Mouse (Mus musculus) urinary bladder, postnatal 4 days (tissue): Measurements from ENCODE around the gene Dnlz.
"Not testable (repeated sequence)": the region's sequence is repeated elsewhere in the genome, so short reads cannot be mapped to it uniquely, and the experiment has no call there.

Source experiments
- DNase-seq, 2 experiments: peaks; one replicate each; pipeline ENCODE4 v3.0.0; 2021 to 2022; ENCODE audit warnings: low spot score in 2 of 2

Dnlz gene

GRCm38 (mm10) chr2:26351358-26352290 lies at the start of gene Dnlz:
TSS of gene Dnlz (minus strand) at chr2:26352110.
- peak; percentile 90 to 93 for DNase-seq

DNA sequence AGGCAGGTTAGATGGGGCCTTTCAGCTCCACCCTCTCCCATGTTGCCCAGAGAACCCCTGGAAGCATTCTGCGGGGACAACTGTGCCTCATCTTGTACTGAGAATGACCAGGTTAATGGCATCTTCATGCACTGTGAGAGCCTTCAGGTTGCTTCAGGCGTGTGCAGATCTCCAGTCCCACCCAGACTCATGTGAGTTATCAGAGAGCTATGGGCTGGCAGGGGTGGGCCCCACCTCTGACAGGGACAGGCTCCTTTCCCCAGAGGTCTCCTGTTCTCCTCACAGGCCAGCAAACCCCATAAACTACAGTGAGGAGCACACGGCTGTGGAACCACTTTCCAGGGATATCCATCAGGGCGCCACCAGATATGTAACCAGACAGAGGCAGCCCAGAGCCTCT lies 49.1 kb upstream of the Dnlz start:
- no peak for DNase-seq

- no peak for DNase-seq
Measured at GRCm38 (mm10) chr2:26400296-26400695, 48.4 kb upstream of the Dnlz start.

GRCm38 (mm10) chr2:26399647-26400046 lies 47.7 kb upstream of the Dnlz start:
- DNase-seq = no peak

- DNase-seq = no peak
Measured at GRCm38 (mm10) chr2:26398978-26399377, 47.1 kb upstream of the Dnlz start.

- no peak for DNase-seq
Measured at GRCm38 (mm10) chr2:26391617-26392016, 39.7 kb upstream of the Dnlz start.

- no peak for DNase-seq
Measured at GRCm38 (mm10) chr2:26390954-26391353, 39.0 kb upstream of the Dnlz start.

- DNase-seq = peak; percentile 79 to 85
Measured at GRCm38 (mm10) chr2:26389154-26389690, 37.3 kb upstream of the Dnlz start, which contains the start of the genes Entr1 and Pmpca. TSS of gene Entr1 (minus strand) at chr2:26389316. TSS of gene Pmpca (plus strand) at chr2:26389339.

GRCm38 (mm10) chr2:26388682-26389153 lies 36.8 kb upstream of the Dnlz start:
- no peak for DNase-seq

DNA sequence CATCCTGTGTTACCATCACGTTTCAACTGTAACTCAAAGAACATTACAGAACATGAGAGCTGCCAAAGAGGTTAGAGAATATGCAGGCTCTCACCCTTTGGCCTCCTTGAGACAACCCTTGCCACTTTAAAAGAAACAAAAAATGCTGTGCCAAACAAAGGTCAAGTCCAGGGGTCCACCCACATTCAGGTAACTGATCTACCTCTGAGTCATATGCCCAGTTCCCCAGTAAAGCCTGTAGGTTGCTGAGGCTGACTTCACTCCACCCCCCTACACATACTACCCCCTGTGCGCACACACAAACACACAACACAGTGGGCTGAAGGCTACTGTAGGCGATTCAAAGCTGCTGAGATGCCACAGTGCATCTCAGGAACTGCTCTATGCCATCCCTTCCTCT lies 35.8 kb upstream of the Dnlz start:
- no peak for DNase-seq

DNA sequence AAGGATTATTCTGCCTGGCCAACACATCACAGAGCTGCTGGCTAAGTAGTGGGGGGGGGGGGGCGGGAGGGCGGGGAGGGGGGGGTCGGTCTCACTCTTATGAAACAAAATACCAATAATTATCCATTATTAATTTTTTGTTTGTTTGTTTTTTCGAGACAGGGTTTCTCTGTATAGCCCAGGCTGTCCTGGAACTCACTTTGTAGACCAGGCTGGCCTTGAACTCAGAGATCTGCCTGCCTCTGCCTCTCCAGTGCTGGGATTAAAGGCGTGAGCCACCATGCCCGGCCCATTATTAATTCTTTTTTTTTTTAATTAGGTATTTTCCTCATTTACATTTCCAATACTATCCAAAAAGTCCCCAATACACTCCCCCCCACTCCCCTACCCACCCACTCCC lies 29.0 kb upstream of the Dnlz start:
- not testable (repeated sequence) for DNase-seq

GRCm38 (mm10) chr2:26380131-26380771 lies 28.3 kb upstream of the Dnlz start, which contains the start of gene Snapc4:
TSS of gene Snapc4 (minus strand) at chr2:26380653.
- peak; percentile 77 to 82 for DNase-seq

- peak in 1 of 2 experiments; percentile 51 for DNase-seq
Measured at GRCm38 (mm10) chr2:26372396-26372795, 20.5 kb upstream of the Dnlz start.

DNA sequence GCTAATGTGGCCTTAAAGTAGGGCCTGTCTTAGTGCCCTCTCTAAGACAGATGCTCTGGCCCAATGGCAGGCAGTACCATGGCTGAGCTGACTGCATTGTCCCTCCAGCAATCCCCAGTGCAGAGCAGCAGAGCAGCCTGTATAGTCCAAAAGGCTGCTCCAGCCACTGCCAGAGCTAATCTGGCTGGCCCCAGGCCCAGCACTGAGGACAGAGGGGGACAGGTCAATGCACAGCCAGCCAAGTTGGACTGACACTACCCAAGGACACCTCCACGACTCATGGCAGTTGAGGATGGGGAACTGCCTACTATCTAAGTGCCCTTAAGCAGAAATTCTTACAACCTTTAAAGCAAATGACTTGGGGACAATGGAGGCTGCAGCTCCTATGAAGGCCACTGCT lies 16.7 kb upstream of the Dnlz start:
- no peak for DNase-seq

DNA sequence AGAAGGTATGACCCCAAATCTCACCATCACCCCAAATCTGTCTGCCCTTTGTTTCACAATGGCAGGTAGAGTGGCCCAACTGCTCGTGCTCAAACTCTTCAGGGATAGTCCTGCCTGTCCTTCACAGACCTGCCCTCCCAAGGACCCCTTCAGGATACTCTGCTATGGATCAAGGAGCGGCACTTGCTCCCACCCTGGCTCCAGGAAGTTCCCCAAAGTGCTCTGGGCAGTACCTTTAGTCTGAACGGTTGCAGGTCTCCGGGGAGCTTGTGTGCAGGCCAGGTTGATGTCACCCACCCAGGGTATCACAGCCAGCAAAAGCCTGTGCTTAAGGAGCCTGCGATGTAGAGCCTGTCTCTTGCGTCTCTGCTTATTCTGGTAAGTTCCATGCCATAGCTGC lies 16.0 kb upstream of the Dnlz start:
- DNase-seq = no peak

DNA sequence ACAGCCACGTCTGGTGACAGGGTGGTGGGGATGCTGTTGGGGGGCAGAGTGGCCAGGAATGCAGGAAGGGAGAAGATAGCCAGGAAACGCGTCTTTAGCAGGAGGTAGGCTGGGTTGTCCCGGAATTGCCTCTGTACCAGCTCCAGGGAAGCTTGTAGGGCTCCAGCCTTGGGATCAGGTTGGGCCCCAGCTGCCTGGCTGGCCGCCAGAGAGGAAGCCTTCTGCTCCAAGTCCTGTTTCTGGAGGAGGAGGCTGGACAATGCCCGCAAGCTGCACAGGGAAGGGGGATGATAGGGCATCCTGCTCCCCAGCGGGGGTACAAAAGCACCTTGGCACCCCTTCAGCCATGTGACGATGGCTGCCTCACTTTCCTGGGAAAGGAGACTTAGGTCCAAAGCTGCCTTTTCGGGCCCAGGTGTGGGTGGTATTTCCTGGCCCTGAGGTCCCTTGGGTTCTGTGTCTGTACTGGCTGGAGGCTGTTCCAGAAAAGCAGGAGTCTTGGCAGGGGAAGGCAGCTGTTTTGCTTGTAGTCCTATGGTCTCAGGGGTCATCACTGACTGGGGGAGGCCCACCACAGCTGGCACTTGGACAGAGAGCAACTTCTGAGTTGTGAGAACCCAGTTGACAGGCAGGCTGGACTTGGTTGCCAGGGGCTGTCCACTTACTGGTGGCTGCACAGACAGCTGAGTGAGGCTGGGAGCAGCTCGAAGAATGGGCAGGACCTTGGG lies 13.0 kb upstream of the Dnlz start:
- peak; percentile 64 to 71 for DNase-seq

GRCm38 (mm10) chr2:26363481-26363880 lies 11.6 kb upstream of the Dnlz start:
- no peak for DNase-seq

DNA sequence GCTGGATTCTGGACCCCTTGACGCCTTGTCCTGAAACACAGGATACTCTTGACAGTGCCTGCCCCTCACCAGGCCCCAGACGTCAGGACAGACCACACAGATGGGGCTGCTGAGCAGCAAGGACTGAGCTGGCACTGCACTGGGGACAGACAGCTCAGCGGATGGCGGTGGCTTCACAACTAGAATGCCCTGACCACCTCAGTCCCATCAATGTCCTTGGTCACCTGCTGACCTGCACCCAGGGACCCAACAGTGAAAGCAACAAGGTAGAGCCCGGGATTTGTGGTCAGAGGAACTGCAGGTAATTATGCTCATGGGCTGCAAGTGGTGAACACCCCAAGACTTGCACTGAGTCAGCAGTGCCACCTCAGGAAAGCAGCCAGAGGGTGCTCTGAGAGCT lies 11.1 kb upstream of the Dnlz start:
- DNase-seq = no peak

- no peak for DNase-seq
Measured at GRCm38 (mm10) chr2:26360772-26361171, 8.9 kb upstream of the Dnlz start, which contains the start of gene Card9. TSS of gene Card9 (minus strand) at chr2:26360918.

GRCm38 (mm10) chr2:26359983-26360382 lies 8.1 kb upstream of the Dnlz start:
- no peak for DNase-seq

DNA sequence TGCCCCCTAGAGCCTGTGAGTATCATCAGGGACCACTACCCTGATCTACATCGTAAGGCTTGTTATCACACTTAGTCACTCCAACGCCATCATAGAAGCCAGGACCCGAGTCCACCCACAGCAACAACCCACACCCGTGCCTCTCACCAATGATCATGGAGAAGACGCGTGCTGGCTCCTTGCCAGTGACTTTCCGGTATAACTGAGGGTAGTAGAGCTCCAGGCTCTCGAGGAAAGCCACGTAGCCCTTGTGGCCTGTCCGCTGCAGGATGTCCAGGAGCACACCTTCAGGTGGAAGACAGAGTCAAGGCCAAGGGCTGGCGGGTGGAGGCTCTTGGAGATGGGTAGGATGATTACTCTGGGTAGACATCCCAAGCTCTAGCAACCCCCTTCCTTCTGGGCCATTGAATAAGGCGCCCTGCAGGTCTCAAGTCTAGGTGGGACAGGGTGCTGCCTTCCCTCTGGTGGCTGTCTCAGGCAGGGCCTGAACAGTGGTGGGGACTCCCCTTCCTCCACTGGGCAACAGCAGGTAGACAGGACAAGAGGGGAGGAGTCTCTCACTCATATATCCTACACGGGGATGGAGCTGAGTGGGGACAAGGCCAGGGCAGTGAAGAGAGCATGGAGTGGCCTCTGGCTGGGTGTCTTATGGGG lies 6.9 kb upstream of the Dnlz start:
- no peak for DNase-seq
